Mouse (Mus musculus): Measurements from ENCODE around the gene Srp54a. TPM values are rescaled to one million over a fixed set of nuclear protein-coding genes. Genes with fewer than 3 reads are reported as not detected.
"Not testable (repeated sequence)": the region's sequence is repeated elsewhere in the genome, so short reads cannot be mapped to it uniquely, and the experiment has no call there.

Srp54a gene
- 10 to 100 TPM; 84.3 to 96.1 TPM for total RNA-seq (2021)
- long read RNA-seq, experiment 1, full-length matches to known transcripts = 52 of 56 reads
- long read RNA-seq, experiment 1, partial matches to known transcripts = 3 of 56 reads
- long read RNA-seq, experiment 1, other reads (novel, unspliced or antisense) = 1 of 56 reads
- long read RNA-seq, experiment 2, full-length matches to known transcripts = 46 of 49 reads
- long read RNA-seq, experiment 2, partial matches to known transcripts = 1 of 49 reads
- long read RNA-seq, experiment 2, other reads (novel, unspliced or antisense) = 2 of 49 reads

DNA sequence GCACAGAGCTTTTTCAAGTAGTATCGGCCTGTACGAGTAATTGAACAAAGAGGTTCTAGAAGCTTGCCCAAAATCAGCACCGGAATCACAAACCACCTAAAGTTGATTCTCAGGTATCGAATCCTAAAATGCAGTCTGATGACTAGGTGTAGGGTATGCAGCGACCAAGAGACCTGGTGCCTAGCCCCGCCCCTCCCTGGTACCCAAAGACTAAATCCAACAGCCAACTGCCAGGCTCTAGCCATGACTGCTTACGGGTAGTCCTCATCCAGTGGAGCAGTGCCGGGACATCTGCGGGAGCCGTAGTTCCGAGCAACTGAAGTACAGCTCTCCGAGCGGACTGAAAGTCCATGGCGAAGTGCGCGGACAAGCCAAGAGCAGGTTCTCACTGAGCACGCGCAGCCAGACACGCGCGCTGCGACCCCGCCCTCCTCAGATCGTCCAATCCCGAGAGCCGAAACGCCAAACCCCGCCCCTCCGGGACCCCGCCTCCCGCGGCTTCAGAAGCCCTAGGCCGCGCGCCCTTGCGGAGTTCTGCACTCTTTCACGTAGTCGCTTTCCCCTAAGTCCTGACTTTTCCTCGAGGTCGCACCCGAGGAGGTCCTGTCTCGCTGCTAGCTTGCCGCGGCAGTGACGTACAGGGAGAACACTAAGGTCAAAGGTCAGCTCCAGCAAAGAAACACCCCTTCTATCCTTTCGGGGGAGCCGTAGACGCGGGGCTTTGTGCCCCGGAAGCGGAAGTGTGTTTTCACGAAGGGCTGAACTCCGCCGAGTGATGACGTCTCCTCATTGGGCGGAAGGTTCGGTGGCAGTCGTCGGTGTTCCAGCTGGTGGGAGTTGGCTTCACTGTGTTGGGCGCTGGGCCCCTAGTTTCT is at the start of gene Srp54a, which contains the start of gene 2700097O09Rik:
Gene Srp54a, plus strand, starts transcription at position 537 of the 875 bp plus-strand sequence.
Gene 2700097O09Rik, minus strand, starts transcription at position 385 of the 875 bp plus-strand sequence.
- DNase-seq (ENCODE audit: low spot score) = peak; percentile 93

DNA sequence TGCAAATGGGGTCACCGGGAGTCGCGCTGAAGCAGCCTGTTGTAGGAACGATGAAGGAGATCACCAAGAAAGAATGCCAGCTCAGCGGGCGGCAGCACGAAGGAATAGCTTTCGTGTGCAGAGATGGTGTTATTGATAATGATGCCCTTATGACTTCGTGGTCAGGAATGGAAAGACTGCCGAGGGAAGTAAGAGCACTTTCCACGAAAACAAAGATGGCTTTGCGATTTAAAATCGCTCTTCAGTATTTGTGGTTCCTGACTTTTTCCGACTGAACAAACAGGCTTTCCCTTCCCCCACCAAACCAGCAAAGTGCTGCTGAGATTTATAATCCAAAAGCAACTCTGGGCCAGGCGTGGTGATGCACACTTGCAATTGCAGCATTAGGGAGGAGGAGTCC is 39.1 kb upstream of the Srp54a start:
- DNase-seq (ENCODE audit: low spot score) = no peak

DNA sequence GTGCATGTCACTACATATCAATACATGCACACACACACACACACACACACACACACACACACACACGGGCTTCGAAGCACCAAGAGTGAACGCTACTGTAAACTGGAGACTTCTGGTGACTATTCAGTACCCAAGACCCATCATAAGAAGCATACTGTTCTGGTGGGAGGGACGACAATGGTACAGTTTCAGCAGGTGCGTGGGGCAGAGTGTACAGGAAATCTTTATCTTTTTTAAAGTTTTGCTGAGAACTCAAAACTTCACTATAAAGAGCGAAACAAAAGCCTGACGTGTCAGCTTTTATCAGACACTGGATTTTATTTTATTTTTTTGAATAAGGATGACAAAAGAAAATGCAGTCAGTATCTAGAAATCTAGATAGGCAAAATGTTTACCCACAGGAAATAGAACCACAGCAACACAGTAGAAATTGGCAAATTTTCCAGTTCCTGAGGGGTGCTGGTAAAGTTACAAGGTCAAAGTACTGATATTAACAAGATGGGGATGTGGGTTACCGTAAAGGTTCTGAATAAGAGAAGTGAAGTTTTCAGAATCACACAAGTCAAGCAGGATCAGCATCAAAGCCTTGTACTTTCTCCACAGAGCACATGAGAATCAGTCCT is 30.2 kb upstream of the Srp54a start:
- DNase-seq (ENCODE audit: low spot score) = no peak

DNA sequence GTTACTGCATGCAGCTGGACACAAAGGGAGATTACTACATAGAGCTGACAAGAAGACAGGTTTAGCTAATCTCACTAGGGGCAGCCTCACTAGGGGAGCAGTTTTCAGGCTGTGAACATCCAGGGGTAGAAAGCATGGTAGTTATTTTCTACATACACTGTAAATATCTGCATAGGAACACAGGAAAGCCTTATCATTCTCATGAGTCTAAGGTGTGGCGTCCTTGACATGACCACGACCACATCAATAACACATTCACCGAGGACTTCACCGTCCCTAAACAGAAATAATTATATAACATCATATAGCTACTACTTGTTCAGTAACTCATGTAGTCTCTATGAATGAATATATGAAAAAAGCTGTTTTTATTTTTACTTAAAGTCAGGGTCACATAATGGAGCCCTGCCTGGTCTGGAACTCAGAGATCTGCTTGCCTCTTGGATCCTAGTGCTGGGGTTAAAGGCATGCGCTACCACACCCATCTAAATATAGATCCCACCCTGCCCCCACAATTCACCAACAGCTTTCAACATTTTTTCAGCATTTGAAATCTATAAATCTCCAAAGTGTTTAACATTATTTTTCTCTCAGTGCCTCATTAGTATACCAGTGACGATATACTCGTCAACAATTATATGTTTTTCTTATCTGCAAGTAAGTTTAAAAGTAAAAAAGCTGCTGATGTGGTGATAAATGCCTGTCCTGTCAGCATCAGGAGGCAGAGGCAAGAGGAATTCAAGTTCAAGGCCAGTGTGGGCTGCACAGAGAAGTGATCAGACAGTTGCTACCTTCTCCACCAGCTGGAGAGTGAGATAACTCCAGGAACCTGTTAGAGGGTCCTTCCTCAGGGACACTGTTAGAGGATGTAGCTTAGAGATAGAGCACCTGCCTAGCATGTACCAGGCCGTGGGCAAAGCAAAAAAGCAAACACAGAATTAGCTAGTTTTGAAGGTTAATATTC is 28.6 kb upstream of the Srp54a start:
- no peak for DNase-seq (ENCODE audit: low spot score)

DNA sequence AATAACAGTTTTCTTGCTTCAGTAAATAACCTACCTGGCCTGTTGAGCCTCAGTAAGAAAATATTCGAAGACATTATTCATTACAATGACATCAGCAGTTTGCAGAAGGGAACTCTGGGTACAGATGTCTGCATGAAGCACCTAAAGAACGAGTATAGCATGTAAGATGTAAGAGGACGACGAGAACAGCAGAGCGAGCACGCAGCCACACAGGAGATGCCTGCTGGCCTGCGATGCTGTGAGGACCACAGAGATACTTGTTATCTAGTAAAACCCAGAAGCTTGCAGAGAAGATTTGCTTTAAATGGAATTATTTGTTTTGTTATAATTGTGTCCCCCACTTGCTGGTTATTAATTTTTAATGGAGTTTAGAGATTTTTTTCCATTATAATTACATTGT is 26.8 kb upstream of the Srp54a start:
- no peak for DNase-seq (ENCODE audit: low spot score)

DNA sequence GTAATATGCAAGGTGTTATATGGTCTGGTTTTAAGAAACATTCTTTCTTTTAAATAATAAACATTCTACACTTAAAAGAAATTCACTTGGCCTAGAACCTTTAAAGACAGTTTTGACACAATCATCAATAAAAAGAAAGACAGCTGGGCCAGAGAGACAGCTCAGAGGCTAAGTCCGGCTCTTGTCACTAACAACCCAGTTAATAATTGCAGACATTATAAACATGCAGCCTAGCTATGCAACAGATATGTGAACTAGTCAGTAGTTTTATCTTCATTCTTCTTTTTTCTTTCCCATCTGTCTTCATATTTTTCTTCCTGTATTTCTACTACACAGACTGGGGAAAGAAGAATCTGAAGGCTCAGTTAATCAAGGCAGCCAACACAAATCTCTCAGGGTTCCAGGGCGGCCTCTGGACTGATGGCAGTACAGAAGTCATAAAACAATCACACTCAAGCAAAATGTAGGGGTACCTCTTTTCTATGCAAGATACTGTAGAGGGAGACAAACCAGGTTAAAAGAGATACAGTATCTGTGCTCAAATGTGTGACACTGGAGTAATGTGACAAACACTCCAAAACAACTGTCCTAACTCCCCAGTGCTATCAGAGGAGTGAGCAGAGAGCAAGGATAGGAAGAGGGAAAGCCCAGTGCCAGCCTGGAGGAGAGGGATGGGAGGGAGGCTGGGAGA is 25.4 kb upstream of the Srp54a start:
- DNase-seq (ENCODE audit: low spot score) = no peak

DNA sequence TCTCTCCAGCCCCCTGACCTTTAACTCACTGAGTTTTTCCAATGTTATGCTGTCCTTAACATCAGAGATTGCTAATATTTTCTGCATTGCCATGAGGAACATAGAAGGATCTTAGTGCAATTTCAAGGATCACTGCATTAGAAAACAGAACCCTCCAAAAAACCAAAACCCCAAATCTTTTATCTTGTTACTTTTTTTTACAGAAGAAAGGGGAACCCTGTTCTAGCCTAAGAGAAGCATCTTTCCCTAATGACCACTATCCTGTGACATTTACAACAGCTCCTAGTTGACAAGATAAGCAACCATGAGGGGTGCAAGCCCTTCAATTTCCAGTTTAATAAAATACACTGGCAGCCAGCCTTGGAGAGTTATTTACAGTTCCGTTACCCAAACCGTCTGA is 23.4 kb upstream of the Srp54a start:
- DNase-seq (ENCODE audit: low spot score) = no peak

DNA sequence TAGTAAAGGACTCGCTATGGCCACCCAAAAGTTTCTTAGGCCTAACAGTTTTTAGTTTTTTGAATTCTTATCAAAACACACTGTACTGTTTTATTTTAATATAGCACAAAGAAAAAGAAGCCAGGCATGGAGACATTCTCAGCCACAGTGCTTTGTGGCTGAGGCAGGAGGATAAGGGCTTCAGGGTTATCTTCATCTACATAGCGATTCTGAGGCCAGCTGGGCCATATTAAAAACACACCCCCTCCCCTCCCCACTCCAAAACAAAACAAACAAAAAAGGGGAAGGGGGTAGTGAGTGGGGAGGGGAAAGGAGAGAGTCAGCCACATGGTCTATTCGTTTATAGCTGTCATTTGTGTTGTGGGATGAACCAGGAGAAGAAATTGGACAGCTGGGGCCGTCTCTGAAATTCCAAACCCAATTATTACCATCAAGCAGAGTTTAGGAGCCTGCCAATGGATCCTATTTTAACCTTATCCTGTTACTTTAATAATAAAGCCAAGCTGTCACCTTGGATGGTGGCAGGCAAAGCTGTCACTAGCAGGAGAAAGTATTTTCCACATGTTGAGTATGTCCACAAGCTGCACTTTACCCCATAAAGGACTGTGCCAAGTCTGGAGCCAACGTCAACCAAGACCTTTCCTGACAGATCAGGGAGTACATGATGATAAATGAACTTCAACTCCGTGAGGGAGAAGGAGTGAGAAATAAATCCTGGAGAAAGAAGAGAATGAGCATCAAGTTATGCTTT is 21.0 kb upstream of the Srp54a start:
- DNase-seq (ENCODE audit: low spot score) = peak; percentile 29

DNA sequence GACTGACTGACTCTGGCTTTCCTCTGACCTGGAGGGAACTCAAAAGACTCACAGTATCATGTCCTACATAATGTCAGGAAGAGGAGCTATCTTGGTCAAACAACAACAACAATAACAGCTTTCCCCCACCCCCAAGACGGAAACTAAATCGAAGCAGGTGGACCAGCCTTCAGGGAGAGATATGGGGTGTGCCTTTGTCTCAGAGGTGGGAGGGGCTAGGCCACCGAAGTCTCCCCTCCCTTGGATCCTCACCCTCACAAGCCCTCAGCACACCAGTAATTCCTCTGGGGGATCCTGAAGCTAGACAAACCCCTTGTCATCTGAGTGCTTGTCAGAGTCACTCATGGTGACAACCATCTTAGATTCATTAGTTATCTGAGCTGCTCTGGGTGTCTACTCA is 20.2 kb upstream of the Srp54a start:
- no peak for DNase-seq (ENCODE audit: low spot score)

DNA sequence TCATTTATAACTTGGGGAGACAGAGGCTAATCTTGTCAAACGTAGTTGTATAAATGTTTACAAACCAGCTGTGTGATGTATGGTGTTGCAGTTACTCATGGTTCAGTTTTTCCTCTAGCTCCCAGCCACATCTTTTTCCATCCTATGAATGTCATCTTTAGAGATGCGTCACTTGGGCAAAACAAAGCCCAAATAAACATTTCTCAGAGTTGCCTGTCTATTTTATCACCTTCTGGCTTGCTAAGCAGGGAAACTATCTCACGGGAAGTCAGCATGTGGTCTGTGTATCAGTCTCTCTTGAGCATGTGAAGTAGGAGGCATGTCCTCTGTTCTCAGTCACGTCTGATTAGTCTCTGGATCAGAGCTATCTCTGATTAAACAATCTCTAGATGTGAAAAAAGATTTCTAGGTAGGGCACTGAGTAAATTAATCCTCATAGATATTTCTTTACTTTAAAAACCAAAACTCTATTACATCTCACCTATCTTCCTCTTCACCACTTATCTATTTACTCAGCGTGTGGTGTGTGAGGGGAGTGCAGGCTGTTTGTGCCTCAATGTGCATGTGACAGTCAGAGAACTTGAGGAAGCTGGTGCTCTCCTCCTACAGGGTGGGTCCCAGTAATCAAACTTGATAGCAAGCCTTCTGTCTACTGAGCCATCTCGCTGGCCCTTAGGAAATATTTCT is 19.7 kb upstream of the Srp54a start:
- DNase-seq (ENCODE audit: low spot score) = no peak

DNA sequence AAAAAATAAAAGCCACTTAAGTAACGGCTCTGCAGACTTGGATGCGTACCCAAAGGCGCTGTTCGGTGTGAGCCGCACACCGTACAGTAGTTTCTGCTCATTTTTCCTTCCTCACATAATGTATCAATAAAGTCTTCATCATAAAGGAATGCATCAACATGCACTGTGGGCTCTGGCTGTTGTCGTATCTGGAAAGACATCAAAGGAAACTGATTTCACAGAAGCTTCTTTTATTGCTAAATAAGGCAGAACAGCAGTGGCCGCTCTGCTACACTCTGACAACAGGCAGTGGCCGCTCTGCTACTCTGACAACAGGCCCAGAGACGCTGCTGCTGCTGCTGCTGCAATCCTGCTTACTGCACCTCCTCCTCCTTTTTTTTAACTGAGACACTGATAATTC is 19.1 kb upstream of the Srp54a start:
- no peak for DNase-seq (ENCODE audit: low spot score)

DNA sequence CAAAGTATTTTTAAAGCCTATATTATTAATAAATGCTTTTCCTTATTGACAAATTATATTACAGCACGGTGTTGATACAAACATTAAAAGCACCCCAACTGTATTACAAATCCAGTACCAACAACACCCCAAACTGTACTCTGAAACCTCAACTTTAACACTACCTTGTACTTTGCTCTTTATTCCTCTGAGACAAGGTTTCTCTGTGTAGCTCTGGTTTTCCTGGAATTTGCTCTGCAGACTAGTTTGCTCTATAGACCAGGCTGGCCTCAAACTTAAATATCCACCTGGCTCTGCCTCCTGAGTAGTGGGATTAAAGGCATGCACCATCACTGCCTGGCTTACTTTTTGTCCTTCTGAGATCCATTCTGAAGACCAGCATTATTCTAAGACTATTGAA is 17.9 kb upstream of the Srp54a start:
- DNase-seq (ENCODE audit: low spot score) = no peak

DNA sequence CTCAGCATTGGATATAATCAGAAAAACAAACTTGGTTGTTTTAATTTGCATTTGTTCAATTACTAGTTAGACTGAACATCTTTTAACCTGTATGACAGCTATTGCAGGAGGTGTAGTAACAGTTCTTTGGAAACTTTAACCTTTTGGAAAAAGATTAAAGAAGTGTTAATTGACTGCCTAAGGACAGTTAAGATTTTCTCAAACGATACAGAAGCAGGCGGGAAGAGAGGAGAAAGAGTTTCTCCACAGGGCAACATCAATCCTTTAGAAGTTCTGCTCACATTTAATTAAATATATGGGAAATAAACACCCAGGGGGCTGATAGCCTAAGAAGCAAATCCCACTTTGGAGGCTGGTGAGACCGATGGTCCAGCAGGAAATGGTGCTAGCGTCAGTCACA is 7.6 kb upstream of the Srp54a start:
- DNase-seq (ENCODE audit: low spot score) = no peak

DNA sequence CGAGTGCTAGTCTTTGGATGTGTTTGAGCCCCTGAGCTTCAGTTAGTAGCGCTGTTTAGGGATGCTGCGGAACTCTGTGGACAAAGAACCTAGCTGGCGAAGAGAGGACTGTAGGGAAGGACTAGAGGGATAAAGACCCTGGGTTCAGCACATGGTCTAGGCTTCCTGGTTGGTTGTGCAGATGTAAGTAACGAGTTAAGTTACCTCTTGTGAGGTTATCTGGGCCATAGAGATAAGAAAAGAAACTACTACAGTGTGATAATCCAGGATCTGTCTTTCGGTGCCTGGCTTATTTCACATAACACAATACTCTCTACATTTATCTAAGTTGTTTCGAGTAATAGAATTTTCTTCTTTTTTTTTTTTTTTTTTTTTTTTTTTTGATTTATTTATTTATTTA is 6.4 kb upstream of the Srp54a start:
- no peak for DNase-seq (ENCODE audit: low spot score)

DNA sequence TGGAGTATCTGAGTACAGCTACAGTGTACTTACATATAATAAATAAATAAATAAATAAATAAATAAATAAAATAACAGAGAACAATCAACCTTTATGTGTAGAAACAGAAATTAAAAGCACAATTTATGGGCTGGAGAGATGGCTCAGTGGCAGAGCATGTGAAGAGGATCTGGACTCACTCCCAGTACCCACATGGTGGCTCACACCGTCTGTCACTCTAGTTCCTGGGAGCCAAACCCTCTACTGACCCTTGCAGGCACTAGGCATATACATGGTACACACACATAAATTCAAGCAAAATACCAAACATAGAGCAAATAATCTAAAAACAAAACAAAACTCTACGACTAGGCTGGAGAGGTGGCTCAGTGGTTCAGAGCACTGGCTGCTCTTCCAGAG is 4.8 kb upstream of the Srp54a start:
- no peak for DNase-seq (ENCODE audit: low spot score)

DNA sequence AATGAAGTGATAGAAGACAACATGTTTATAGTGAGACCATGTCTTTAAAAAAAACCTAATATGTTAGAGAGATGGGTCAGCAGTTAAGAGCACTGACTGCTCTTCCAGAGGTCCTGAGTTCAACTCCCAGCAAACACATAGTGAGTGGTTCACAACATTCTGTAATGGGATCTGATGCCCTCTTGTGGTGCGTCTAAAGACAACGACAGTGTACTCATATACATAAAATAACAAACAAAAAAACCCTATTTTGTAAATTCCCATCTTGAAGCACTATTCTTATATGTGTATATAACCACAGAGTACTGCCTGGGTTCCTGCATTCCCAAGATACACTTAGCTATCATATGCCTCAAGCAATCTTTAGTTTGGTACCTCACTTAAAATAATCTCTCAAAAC is 1.4 kb upstream of the Srp54a start:
- not testable (repeated sequence) for DNase-seq (ENCODE audit: low spot score)

DNA sequence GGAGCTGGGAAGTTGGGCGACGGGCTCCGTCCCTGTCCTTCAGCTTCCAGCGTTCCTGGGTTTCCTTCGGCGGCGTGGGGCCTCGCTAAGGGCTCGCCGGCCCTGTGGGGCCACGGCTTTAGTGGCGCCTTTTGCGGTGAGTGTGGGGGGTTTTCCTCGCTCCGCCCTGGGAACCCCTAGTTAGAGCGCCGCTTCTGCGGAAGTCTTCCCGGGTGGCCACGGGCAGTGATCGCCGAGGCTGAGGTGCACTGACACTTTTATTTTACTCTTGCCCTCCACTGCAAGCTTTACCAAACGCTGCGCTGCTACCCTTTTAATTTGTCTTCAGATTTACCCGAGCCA is 510 bp downstream of the Srp54a start:
- DNase-seq (ENCODE audit: low spot score) = not testable (repeated sequence)

DNA sequence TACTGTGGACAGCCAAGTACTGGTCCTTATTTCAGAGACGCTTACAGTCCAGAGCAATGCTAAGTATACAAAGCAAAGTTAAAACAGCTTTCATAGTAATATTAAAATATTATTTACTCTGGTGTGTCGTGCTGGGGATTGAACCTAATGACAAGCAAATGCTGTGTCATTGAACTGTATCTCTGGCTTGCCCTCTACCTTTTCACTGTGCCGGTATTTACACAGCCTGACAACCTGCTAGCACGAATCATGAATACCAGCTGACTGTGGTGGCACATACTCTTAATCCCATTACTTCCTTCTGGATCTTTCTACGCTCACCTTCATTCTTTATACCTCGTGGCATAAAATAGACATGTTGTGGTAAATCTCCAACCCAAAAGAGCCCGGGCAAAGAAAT is 12.1 kb downstream of the Srp54a start:
- DNase-seq (ENCODE audit: low spot score) = not testable (repeated sequence)

DNA sequence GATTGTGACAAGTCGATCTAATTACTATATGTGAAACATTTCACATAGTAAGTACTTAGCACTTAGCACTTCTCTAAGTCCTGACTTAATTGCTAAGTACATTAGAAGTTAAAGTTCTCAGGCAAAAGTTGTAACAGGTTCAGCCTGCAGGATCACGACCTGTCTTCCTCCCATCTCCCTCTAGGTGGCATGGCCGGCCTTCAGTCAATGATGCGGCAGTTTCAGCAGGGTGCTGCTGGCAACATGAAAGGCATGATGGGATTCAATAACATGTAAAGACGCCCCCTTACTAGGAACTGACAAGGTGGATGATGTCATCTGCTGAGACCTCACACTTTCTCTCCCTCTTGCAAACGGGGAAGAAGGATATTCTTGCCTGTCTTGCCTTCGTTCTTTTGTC is 32.6 kb downstream of the Srp54a start:
- not testable (repeated sequence) for DNase-seq (ENCODE audit: low spot score)

All from gastrocnemius, adult 18-20 months (tissue).